Mouse (Mus musculus) left cerebral cortex, adult 8-10 months (tissue): ENCODE data around the gene AC161166.1. TPM values are rescaled to one million over a fixed set of nuclear protein-coding genes. Genes with fewer than 3 reads are reported as not detected.
"Not testable (repeated sequence)": the region's sequence is repeated elsewhere in the genome, so short reads cannot be mapped to it uniquely, and the experiment has no call there.

ENCODE experiments used
- DNase-seq, 2 experiments: peaks; one replicate each; pipeline ENCODE4 v3.0.0; 2022; ENCODE audit warnings: low spot score in 2 of 2
- total RNA-seq, 4 experiments: library from RNA; stranded (reverse); gene quantifications; 2 replicates each; pipeline ENCODE4 v1.2.4; 2022

Gene AC161166.1
- total RNA-seq, 4 experiments from 2014 or later, result not detected

DNA sequence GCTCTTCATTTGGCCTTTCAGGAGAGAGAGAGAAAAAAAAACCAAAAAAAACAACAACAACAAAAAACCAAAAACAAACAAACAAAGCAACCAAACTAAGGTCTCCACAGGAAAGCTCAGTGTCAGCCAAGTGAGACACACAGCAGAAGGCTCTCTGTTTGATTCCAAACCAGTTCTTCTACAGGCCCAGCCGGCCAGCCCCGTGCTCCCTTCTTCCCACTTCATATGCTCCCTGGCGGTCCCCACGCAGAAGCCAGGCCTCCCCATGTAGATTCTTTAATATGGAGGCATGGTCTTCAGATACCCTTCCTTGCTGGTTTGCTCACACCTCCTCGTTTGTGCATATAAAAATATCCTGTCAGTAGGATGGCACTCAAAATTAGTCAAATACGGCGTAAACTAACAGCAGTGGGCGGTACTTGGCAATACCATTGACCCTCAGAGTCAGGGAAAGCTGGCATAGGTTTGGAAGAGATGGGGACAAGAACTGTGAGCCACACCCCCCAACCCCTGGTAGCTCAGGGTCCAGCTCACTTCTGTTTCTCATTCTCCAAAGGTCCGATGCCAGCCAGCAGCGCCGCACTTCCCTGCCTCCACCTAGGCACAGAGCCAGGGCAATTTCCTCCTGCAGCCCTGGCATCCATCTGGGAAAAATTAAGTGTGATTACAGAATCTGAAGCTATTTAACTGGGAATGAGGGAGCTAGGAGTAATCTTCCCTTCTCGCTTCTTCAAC, 13.6 kb upstream of the AC161166.1 start:
- DNase-seq, result no peak

DNA sequence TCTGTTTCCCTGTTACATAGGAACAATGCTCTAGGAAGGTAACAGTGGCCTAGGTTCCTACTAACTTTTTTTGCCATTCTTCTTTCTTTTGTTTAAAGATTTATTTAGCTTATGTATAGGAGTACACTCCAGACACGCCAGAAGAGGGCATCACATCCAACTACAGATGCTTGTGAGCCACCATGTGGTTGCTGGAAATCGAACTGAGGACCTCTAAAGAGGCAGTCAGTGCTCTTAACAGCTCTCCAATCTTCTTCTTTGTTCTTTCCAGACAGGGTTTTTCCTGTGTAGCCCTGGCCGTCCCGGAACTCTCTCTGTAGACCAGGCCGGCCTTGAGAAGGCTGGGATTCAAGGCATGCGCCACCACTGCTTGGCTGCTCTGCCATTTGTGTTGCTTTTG, 12.7 kb upstream of the AC161166.1 start:
- DNase-seq, result no peak

DNA sequence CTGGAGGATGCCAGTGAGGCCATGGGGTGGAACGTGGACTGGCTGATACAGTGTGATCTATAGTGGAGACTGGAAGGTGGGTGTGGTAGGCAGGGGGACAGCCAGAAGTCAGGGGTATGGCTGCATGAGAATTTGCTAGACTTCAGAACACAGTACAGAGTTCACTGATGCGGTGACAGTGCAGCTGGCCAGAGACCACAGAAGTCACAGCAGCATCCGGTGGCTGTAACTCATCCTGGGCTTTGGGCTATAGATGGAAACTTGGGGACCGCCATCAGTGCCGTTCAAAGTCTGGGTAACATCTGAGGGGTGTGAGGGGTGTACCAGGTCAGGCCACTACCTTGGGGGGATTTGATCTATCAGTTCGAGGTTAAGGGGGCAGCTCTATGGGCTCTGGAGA, 11.5 kb upstream of the AC161166.1 start:
- DNase-seq, result no peak

DNA sequence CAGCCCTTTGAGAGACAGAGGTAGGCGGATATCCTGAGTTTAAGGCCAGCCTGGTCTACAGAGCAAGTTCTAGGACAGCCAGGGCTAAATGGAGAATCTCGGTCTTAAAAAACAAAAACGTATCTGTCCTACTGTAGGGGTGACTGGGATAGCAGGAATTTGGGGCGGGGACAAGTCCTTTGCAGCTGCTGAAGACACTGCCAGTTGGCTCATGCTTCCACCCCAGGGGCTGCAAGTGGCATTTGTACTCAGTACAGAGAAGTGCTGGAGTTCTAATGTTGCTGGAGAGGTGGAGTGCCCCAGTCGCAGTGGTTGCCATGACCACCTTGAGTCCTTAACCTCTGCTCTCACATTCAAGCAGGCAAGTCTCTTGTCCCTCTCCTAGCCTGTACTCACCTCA, 10.6 kb upstream of the AC161166.1 start:
- DNase-seq, result no peak

DNA sequence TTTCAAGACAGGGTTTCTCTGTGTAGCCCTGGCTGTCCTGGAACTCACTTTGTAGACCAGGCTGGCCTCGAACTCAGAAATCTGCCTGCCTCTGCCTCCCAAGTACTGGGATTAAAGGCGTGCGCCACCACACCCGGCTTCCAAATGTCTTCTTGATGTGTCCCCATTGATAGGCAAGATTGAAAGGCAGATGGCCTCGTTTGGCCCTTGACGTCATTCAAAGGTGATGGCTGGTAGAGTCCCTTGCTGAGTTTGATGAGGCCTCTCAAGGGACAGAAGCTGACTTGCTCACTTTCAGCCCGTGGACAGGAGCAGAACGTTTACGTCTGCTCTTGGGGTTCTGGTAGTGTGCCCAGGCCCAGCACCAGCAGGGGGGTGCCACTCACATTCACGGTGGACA, 7.8 kb upstream of the AC161166.1 start:
- DNase-seq, result not testable (repeated sequence)

DNA sequence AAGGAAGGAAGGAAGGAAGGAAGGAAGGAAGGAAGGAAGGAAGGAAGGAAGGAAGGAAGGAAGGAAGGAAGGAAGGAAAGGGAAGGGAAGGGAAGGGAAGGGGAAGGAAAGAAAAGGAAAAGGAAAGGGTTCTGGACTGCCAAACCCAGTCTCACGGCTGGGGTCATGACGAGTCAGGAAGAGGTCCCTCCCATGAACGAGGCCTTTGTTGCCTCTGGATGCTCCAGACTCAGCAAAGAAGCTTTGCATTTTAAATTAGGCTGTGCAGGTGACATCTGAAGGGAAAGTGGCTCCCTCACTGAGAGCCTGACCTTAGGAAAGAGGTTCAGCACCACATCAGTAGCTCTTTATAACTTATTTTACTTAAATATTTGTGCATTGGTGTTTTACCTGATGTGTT, 6.9 kb upstream of the AC161166.1 start:
- DNase-seq, result no peak

DNA sequence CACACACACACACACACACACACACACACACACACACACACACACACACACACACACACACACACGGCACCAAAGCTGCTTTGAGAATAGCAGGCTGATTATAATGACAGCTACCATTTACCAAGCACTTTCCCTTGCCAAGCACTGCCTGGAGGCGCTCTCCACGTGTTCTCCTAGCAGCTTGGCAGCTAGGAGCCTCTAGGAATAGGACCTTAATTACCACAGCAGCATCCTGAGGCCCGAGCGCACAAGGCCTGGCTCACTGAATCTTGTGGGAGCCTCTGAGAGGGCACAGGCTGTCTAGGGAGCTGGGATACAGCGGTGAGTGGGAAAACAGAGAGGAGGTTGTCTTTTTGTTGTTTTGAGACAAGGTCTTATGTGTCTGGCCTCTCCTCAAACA, 5.4 kb upstream of the AC161166.1 start:
- DNase-seq, result peak in 1 of 2 experiments; percentile 79

DNA sequence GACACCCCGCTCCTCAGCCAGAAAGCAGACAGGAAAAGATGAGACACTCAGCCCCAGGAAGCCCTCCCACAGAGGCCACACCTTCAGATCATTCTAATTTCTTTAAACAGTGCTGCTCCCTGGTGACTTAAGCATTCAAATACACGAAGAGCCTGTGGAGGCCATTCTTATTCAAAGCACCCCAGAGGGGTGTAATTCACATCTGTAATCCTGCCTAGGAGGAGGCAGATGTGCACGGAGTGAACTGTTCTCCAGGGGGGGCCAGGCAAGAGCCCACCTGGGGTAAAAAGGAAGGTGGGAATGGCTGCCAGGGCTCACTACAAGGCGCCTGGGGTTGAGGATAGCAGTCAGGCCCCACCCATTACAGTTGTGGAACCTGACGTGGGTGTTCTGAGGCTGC, 4.8 kb upstream of the AC161166.1 start:
- no peak for DNase-seq

DNA sequence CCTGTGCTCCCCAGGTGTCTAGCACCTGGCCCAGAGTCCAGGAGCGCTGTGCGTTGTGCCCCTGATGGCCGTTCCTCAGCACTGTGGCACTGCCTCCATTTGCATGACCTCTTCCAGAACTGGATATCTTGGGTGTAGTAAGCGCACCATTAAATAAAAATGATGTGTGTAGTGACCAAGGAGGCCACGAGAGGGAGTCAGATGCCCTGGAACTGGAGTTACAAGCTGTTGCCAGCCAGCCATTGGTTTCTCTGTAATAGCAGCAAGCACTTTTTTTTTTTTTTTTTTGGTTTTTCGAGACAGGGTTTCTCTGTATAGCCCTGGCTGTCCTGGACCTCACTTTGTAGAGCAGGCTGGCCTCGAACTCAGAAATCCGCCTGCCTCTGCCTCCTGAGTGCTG, 4.1 kb upstream of the AC161166.1 start:
- not testable (repeated sequence) for DNase-seq

DNA sequence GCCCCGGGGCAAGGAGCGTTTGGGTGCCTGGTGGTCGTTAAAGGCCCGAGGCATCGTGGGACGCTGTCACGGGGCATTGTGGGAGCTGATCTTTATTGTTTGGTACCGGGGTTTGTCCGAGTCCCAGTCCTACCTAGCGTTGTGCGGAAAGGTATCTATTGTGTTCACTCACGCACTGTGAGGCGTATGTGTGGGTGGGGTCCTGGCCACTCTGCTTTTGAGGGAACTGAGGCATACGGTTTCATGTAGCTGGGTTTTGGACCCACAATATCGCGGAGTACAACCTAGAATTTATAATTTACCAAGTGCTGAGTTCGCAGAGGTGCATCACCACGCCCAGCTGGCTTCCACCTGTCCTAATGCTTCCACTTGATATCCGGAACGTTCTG, 4.5 kb downstream of the AC161166.1 start:
- DNase-seq, result no peak

DNA sequence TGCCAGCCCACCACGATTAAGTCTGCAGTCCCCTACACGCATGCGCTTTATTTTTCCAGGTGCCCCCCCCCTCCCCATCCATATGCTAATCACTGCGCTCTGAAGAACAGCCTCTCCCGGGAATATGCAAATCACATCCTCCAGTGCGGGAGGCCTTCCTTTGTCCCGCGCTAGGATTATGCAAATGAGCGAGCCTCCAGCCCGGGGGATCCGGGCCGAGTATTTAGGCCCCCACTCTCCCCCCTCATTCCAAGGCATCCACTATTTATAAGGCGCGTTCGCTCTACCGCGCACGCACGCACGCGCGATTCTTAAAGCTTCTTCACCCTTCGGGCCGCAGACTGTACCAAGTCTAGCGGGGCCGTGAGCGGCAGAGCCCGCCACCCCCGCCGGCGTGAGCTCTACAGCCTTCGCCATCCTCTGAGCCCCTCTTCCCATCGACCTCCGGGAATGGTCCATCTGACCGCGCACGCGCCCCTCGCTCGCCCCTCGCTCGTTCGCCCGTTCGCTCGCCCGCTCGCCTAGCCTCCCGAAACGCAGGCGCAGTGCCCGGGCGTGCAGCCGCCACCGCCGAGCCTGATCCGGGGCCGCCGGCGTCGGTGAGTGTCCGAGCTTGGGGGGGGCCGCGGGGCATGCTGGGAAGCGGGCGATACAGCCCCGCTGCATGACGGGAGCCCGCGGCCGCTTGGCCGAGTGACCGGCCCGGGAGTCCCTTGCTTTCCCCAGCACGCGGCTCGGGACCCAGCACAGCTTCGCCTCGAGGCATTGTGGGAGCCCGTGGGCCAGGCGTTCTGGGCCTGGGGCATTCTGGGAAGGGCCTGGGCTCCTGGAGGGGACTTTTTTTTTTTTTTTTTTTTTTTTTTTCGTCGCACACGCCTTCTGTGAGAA, 5.2 kb downstream of the AC161166.1 start, which contains the start of gene Zfp428:
Gene Zfp428, plus strand, starts transcription at position 169 of the 888 bp plus-strand sequence.
- peak; percentile 72 to 79 for DNase-seq

DNA sequence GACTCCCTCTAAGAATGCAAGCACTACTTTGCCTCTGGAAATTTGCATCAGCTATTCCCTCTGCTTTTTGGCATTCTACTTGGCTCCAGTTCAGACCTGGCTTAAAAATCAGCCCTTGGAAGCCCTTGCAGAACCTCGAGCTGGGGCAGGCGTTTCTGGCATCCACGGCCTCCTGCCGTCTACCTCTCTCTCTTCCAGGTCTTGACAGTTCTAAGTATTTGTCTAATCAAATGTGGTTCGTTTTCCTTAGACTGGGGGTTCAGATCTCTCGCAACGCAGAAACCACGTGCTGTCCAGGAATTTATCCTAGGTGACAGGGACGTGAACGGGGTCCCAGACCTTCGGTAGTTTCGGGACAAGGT, 5.8 kb downstream of the AC161166.1 start:
- peak in 1 of 2 experiments; percentile 55 for DNase-seq

DNA sequence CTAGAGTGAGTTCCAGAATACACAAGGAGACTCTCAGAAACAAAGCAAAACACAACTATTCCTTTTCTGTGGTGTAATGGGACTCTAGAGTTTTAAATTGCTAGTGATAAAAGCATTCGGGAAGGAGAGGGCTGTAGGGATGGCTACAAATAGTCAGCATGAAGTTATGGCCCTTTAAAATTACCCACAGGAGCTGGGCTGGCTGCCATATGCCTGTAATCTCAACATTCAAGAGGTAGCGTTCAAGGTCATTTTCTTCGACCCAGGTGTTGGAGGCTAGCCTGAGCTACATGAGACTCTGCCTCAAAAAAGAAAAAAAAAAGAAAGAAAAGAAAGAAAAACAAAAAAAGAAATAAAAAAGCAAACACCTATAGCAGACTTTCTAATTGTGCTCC, 6.2 kb downstream of the AC161166.1 start:
- no peak for DNase-seq

DNA sequence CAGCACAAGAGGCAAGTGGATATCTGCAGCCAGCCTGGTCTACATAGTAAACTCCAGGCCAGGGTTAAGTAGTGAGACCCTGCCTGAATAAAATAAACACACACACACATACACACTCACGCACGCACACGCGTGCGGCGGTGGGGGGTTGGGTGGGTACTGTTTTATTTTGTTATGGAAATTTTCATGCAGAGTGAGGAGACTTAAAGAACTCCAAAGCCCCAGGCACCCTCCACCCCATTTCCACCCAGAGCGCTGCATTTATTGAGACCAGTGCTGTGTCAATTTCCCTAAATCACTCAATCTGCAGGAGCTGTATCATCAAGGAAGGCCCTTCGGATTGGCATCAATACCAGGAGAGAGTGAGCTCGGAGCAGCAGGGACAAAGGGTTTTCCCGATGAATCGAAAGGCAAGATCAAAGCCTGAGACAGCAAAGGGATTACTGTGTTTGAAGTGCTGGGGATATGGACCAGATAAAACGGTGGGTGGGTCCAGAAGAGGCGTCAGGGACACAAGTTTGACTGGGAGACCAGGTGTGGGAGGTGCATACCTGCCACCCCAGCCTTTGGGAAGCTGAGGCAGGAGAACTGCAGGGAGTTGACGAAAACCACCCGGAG, 6.7 kb downstream of the AC161166.1 start:
- DNase-seq, result no peak

DNA sequence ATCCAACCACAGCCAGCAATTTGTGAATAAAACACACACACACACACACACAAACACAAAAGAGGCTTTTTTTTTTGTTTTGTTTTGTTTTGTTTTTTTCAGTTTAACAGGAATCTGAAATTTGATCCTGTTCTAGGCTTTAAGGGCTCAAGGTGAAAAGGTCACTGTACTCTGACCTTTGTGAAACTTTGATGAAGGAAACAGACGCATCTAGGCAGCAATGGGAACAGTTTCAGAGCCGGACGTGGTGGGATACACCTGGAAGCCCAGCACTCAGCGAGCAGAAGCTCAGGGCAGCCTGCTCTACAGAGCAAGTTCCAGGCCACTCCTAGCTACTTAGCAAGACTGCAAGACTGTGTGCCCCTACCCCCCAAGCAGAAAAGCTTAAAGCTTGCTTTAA, 7.4 kb downstream of the AC161166.1 start:
- DNase-seq, result no peak

DNA sequence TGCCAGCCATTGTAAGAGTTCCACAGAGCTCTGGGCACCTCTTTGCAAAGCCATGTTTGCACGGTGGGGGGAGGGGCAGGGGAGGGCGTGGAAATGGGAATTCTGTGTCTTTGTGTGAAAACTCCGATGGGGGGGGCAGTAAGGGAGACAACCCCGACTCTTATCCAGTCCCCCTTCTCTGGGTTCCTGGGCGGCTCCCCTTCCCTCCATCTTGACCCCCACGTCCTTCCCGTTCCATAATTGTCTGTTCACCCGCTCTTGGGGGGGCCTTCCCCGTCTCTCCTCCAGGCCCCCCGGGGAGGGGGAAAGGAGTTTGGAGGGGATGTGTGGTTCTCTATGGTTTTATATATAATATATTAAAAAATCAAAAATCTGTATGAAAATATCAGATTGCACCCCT, 8.3 kb downstream of the AC161166.1 start:
- DNase-seq, result no peak

DNA sequence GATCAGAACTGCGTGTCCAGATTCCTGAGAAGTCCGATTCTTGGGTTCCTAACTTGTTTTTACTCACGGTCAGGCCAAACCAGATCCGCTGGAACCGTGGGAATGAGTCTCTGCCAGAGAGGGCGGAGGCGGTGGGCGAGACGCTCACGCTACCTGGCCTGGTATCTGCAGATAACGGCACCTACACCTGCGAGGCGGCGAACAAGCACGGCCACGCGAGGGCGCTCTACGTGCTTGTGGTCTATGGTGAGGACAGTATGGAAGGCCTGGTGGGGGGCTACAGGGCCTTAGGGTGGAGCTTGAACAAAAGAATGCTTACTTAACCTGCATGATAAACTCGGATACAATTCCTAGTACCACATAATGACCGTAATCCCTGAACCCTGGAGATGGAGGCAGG, 10.8 kb downstream of the AC161166.1 start:
- DNase-seq, result no peak

DNA sequence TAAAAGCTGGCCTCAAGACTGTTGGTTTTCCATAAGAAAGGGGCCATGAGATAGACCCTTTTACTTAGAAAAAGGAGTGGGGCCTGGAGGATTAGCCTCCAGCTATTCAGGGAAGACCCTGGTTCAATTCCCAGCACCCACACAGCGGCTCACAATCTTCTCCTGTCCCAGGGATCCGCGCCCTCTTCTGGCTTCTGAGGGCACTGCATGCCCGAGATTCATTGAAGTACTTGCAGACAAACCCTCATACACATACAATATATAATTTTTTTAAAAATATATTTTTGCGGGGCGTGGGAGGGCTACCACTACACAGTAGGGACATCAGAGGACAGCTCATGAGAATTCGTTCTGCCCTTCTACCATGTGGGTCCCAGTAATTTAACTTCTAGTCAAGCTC, 11.3 kb downstream of the AC161166.1 start:
- DNase-seq, result no peak

DNA sequence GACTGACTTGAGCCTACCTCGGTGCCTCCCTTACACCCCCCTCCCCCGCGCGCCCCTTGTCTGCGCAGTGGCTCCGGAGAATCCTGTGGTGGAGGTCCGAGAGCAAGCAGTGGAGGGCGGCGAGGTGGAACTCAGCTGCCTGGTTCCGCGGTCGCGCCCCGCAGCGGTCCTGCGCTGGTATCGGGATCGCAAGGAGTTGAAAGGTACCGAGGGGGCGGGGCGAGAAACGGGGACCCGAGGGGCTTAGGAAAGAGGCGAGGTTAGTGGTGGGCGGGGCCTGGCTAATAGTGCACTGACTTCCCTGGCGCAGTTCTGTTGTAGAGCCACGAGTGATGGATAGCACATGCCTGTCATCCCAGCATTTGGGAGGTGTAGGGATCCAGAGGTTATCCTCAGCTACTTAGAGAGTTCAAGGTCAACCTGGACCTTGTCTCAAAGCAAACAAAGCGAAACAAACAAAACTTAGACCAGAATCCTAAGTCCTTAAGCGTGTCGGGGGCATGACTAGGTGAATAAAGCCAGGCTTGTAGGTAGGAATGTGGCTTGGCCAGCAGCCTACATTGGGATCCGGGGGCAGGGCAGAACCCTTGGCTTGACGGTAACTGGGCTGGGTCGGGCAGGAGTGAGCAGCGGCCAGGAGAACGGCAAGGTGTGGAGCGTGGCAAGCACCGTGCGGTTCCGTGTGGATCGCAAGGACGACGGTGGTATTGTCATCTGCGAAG, 12.2 kb downstream of the AC161166.1 start:
- DNase-seq, result no peak

DNA sequence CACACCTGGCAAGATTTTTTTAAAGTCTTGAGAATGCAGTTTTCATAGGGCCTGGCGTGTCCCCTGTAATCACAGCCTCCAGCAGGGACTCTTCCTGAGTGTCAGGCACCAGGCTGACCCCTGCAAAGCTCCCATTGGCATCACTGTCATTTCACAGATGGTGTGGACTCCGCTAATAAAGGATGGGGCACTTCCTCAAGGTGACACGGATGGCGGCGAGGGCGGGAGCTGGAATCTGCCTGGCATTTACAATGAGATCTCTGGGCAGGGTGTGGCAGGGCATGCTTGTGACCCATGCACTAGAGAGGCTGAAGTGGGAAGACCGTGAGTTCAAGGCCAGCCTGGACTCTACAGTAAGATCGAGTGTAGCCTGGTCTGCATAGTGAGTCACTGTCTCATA, 24.0 kb downstream of the AC161166.1 start:
- DNase-seq, result no peak

DNA sequence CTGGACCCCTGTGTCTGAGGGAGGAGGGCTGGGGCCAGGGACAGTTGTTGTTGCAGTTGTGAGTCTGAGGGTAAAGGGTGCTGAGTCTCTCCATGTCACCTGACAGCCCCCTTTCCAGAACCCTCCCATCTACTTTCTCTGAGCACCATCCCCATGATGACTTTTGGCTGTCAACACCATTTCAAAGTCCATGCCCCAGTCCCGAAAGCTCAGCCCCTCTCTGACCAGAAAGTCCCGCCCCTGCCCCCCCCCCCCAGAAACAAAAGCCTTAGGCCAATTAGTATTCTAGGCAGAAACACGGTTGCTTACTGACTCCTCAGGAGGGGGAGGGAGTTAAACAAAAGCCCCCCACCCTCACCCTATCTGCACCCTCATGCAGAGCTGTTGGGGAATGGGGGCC, 24.9 kb downstream of the AC161166.1 start:
- no peak for DNase-seq
